Mouse (Mus musculus): ENCODE results near the gene St6galnac6. TPM values are rescaled to one million over a fixed set of nuclear protein-coding genes. Genes with fewer than 3 reads are reported as not detected.

Gene St6galnac6
- polyA plus RNA-seq, 1 experiment from 2014 or later: 28.5 TPM

DNA sequence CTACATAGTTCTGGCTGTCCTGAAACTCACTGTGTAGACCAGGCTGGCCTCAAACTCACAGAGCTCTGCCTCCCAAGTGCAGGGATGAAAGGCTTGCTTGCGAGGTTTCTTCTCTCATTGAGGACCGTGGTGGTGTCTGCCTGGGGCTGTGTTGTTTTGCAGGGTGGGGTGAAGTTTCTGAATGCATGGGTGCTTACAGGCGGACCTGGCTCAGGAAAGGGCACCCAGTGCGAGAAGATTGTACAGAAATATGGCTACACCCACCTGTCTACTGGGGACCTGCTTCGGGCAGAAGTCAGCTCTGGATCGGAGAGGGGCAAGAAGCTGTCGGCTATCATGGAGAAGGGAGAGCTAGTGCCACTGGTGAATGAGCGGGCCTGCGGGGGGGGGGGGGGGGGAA lies 30.5 kb downstream of the St6galnac6 start:
- Histone ChIP-seq H3K9me3 (replicated peaks) (no peaks in the 10 kb centered on the region), H3K27me3 (no peaks in the 10 kb centered on the region), H3K4me1 (replicated peaks) (peaks cover 61% of the 10 kb centered on the region), H3K4me3 (no peak overlapping the region), H3K27ac (no peak overlapping the region), H3K4me2 (no peak overlapping the region), H3K9ac (no peak overlapping the region), H3K36me3 (peaks cover 20% of the 10 kb centered on the region)
- 76% methylated on average over 9 of the region's 9 CpGs for WGBS
- no peak for ATAC-seq (replicated peaks; ENCODE audit: insufficient number of reproducible peaks, insufficient read depth, low FRiP score, low read depth)

DNA sequence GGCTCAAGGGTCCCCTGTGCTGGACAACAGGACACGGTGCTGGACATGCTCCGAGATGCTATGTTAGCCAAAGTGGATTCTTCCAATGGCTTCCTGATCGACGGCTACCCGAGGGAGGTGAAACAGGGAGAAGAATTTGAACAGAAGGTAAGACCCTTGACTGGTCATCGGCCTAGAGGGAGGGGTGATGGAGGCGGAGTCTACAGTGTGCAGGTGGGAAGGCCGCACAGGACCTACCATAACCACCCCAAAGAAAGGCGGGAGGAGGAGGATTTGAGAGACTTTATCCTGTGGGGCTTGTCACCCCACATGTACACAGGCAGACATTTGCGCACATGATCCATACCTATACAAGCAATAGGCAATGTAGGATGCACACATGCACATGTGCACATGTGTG lies 31.5 kb downstream of the St6galnac6 start:
- WGBS: 88% methylated on average over 10 of the region's 10 CpGs
- H3K4me1 ChIP-seq (replicated peaks): peaks cover 55% of the 10 kb centered on the region
- H3K9me3 ChIP-seq (replicated peaks): no peaks in the 10 kb centered on the region
- H3K4me3 ChIP-seq: no peak overlapping the region
- peaks cover 24% of the 10 kb centered on the region for H3K36me3 ChIP-seq
- H3K27me3 ChIP-seq: no peaks in the 10 kb centered on the region
- ATAC-seq (replicated peaks; ENCODE audit: insufficient number of reproducible peaks, insufficient read depth, low FRiP score, low read depth): no peak
- H3K9ac ChIP-seq: no peak overlapping the region
- no peak overlapping the region for H3K4me2 ChIP-seq
- H3K27ac ChIP-seq: no peak overlapping the region

DNA sequence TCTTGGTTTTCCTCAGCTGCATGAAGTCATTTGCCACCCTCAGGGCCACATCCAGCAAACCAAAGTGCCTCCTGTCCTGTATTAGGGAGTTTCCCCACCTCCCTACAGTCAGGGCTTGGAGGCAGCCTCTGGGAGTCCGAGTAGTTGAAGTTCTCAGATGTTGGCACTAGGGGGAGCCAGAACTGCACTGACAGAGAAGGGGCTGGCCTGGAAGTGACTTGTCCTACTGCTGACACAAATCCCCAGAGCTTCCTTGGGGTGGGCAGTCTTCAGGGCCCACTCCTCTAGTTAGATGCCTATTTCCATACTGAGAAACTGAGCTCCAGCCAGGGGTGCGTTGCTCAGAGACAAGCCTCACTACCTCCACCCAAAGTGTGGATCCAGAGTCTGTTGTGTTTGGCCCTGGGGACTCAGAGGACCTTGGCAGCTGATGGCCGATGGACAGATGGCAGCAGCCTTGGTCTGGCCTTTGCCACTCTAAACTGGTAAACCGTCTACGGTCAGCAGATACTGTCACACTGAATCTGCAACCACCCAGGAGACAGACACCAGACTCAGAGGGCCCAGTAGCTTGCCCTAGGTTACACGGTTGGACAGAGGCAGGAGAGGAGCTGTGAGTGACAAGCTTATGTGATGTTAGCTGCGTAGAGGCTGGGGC lies 32.4 kb downstream of the St6galnac6 start:
- Histone ChIP-seq H3K4me3 (no peak overlapping the region), H3K9ac (no peak overlapping the region), H3K9me3 (replicated peaks) (no peaks in the 10 kb centered on the region), H3K27me3 (no peaks in the 10 kb centered on the region), H3K4me2 (no peak overlapping the region), H3K36me3 (peaks cover 24% of the 10 kb centered on the region), H3K4me1 (replicated peaks) (peaks cover 51% of the 10 kb centered on the region), H3K27ac (0 out of 2 replicates have a peak overlapping the region, but pooled peaks have one; percentile 13)
- ATAC-seq (replicated peaks; ENCODE audit: insufficient number of reproducible peaks, insufficient read depth, low FRiP score, low read depth): no peak
- WGBS: 38% methylated on average over 7 of the region's 7 CpGs

DNA sequence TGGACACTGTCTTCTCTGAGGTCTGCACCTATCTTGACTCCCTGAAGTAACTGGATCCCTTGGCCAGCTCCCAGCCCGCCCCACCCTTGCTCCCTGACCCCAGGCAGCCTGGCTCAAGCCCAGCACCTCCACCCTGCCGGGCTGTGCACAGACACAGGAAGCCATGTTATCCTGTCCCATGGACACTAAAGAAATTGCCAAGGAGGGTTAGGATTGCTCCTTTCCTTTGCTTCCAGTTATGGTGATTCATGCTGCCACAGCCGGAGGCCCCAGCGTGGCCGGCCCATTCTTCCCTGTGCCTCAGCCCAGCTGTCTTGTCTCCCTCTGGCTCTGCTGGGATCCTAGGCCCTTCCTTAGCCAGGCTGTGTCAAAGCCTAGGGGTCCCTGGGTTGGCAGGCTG lies 34.2 kb downstream of the St6galnac6 start:
- 65% methylated on average over 5 of the region's 5 CpGs for WGBS
- no peaks in the 10 kb centered on the region for H3K9me3 ChIP-seq (replicated peaks)
- no peak overlapping the region for H3K4me3 ChIP-seq
- no peak overlapping the region for H3K4me2 ChIP-seq
- H3K36me3 ChIP-seq: peaks cover 24% of the 10 kb centered on the region
- no peak for ATAC-seq (replicated peaks; ENCODE audit: insufficient number of reproducible peaks, insufficient read depth, low FRiP score, low read depth)
- peaks cover 43% of the 10 kb centered on the region for H3K4me1 ChIP-seq (replicated peaks)
- no peak overlapping the region for H3K9ac ChIP-seq
- H3K27me3 ChIP-seq: no peaks in the 10 kb centered on the region
- peak overlapping the region; percentile 60 for H3K27ac ChIP-seq

DNA sequence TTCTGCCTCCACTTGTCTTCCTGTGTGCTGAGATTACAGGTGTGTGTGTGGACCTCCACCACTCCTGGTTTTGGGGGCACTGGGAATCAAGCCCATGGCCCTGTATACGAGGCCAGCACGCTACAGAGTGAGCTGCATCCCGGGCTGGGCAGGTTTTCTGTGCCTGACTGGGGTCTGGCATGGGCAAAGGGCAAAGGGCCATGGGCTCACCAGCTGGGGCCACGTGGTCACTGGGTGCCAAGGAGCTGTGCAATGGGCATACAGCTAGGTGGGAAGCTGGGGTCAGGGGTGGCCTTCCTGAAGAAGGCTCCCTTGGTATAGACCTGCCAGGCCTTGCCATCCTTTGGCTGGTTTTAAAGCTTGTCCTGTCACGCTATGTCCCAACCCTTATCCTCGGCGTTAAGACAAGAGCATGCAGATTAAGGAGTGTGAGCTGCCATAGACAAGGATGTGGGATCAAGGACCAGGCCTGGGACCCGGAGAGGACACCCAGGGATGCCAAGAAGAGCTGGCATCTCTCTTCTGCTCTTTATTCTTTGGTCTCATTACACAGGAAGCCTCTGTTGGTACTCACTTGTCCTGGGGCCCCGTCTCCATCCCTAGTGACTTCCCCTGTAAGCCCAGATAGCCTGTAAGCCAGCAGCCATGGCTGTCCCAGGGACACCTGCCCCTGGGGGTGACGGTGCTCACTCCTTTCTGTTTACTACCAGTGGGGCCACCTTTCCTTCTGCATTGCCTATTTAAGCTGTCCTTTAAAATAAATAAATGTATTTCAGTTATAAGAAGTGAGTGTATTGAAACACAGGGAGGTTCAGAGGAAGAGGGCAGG lies 35.0 kb downstream of the St6galnac6 start:
- no peaks in the 10 kb centered on the region for H3K27me3 ChIP-seq
- ATAC-seq (replicated peaks; ENCODE audit: insufficient number of reproducible peaks, insufficient read depth, low FRiP score, low read depth): no peak
- no peak overlapping the region for H3K9ac ChIP-seq
- 80% methylated on average over 10 of the region's 10 CpGs for WGBS
- H3K4me2 ChIP-seq: no peak overlapping the region
- H3K4me3 ChIP-seq: no peak overlapping the region
- peaks cover 24% of the 10 kb centered on the region for H3K36me3 ChIP-seq
- H3K27ac ChIP-seq: peak overlapping the region; percentile 60
- no peaks in the 10 kb centered on the region for H3K9me3 ChIP-seq (replicated peaks)
- H3K4me1 ChIP-seq (replicated peaks): peaks cover 35% of the 10 kb centered on the region

DNA sequence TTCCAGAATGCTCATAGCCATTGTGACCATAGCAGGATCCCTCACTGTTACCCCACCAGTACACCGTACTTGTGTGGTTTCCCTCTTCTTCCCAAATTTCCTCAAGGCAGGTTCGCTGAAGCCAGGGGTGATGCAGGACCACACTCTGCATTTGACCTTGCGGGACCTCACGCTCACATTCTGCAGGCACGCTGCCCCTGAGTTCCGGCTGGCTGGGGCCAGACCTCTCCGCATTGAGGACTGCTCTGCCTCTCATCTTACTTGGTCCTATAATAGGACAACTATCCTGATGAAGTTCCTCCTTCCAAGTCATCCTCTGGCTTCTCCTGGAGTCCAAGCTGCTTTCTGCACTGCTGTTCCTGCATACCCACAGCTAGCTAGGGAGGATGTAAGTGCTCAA lies 37.1 kb downstream of the St6galnac6 start:
- WGBS: 71% methylated on average over 7 of the region's 7 CpGs
- peaks cover 24% of the 10 kb centered on the region for H3K36me3 ChIP-seq
- H3K9ac ChIP-seq: no peak overlapping the region
- ATAC-seq (replicated peaks; ENCODE audit: insufficient number of reproducible peaks, insufficient read depth, low FRiP score, low read depth): no peak
- H3K4me1 ChIP-seq (replicated peaks): peaks cover 37% of the 10 kb centered on the region
- H3K9me3 ChIP-seq (replicated peaks): no peaks in the 10 kb centered on the region
- no peak overlapping the region for H3K4me3 ChIP-seq
- H3K27ac ChIP-seq: peak overlapping the region; percentile 74
- H3K27me3 ChIP-seq: no peaks in the 10 kb centered on the region
- H3K4me2 ChIP-seq: no peak overlapping the region

DNA sequence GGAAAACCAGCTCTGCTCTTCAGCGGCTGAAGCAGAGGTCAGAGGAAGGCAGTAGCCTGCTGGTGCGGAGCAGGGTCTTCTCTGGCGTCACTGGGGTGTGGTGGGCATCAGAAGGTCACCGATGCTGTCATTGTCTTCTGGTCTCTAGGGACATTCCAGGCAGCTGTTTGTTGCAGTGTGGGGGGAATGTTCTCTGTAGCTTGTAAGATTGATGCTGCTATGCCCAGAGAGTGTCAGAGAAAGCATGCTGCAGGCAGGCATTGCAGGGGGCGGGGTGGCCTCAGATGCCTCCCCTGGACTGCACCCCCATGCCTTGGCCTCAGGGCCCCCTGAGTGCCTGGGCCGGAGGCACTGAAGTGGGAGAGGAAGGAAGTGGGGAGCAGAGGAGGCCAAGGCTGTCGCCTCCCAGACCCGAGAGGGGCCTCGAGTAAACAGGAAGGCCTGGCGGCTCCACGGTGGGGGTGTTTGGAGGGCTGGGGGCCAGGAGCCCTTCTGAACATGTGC lies 38.3 kb downstream of the St6galnac6 start:
- peak; percentile 81 for ATAC-seq (replicated peaks; ENCODE audit: insufficient number of reproducible peaks, insufficient read depth, low FRiP score, low read depth)
- no peak overlapping the region; the same call in 1 of the 2 replicates for H3K4me2 ChIP-seq
- H3K9me3 ChIP-seq (replicated peaks): no peaks in the 10 kb centered on the region
- peak overlapping the region; percentile 39; the same call in 1 of the 2 replicates for H3K9ac ChIP-seq
- H3K27me3 ChIP-seq: no peaks in the 10 kb centered on the region
- no peak overlapping the region for H3K4me3 ChIP-seq
- peaks cover 42% of the 10 kb centered on the region for H3K4me1 ChIP-seq (replicated peaks)
- H3K27ac ChIP-seq: peak overlapping the region; percentile 74
- 15% methylated on average over 11 of the region's 11 CpGs for WGBS
- H3K36me3 ChIP-seq: peaks cover 24% of the 10 kb centered on the region

DNA sequence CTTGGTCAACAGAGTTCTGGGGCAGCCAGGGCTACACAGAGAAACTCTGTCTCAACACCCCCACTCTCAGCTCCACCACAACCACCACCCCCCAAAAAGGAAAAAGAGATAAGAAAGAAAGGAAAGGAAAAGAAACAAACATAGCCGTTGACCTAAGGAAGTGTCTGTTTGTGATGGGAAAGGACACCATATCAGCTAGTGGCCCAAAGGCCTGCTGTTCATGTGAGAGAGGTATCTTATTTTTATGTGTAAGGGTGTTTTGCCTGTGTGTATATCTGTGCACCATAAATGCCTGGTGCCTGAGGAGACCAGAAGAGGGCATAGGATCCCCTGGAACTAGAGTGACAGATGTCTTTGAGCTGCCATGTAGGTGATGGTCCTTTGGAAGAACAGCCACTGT lies 40.1 kb downstream of the St6galnac6 start:
- Histone ChIP-seq H3K4me1 (replicated peaks) (peaks cover 51% of the 10 kb centered on the region), H3K36me3 (peaks cover 8% of the 10 kb centered on the region; the same call in 1 of the 2 replicates), H3K4me2 (no peak overlapping the region), H3K27me3 (no peaks in the 10 kb centered on the region), H3K27ac (0 out of 2 replicates have a peak overlapping the region, but pooled peaks have one; percentile 9), H3K4me3 (no peak overlapping the region), H3K9ac (no peak overlapping the region), H3K9me3 (replicated peaks) (no peaks in the 10 kb centered on the region)
- WGBS: 30% methylated on average over 1 of the region's 1 CpGs
- no peak for ATAC-seq (replicated peaks; ENCODE audit: insufficient number of reproducible peaks, insufficient read depth, low FRiP score, low read depth)

DNA sequence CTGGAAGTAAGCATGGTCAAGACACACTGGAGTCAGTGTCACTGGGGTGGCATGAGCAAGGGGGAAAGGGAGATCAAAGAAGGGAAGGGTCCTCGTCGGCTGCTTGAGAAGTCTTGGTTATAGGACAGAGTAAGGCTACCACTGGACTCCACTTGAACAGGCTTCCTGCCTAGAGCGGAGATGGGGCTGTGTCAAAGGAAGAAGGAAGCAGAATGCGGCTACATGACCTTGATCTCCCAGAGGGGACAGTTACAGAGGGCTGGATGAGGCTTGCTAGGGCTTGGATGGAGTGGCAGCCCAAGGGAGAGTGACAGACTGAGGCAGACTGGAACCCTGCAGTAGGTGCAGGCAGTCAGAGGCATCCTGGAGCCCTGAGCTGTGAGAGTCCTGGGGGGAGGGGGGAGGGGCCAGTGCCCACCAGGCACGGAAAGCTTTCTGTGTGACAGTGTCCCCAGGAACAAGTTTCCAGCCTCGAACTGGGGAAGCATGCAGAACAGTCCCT lies 41.1 kb downstream of the St6galnac6 start:
- no peaks in the 10 kb centered on the region for H3K9me3 ChIP-seq (replicated peaks)
- H3K27ac ChIP-seq: peak overlapping the region; percentile 18; the same call in 1 of the 2 replicates
- no peaks in the 10 kb centered on the region for H3K27me3 ChIP-seq
- no peak overlapping the region for H3K4me2 ChIP-seq
- no peak overlapping the region for H3K9ac ChIP-seq
- H3K4me1 ChIP-seq (replicated peaks): peaks cover 59% of the 10 kb centered on the region
- no peak overlapping the region for H3K4me3 ChIP-seq
- H3K36me3 ChIP-seq: no peaks in the 10 kb centered on the region
- no peak for ATAC-seq (replicated peaks; ENCODE audit: insufficient number of reproducible peaks, insufficient read depth, low FRiP score, low read depth)
- WGBS: 45% methylated on average over 6 of the region's 6 CpGs

DNA sequence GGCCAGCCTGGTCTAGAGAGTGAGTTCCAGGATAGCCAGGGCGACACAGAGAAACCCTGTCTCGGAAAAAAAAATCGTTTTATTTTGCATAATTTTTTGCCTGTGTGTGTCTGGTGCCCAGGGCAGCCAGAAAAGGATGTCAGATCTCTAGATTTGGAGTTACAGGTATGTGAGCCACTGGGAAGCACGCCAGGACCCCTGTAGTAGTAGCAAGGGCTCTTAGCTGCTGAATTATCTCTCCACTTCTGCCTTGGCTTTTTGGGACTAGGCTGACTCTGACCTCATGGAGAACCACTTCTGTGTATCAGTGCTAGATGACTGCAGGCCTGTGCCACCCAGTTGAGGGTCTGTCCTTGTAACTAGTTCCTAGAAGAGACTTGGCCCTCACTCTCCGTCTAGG lies 42.3 kb downstream of the St6galnac6 start:
- no peak overlapping the region for H3K4me2 ChIP-seq
- ATAC-seq (replicated peaks; ENCODE audit: insufficient number of reproducible peaks, insufficient read depth, low FRiP score, low read depth): no peak
- peaks cover 66% of the 10 kb centered on the region for H3K4me1 ChIP-seq (replicated peaks)
- H3K4me3 ChIP-seq: no peak overlapping the region
- 69% methylated on average over 5 of the region's 5 CpGs for WGBS
- no peaks in the 10 kb centered on the region for H3K9me3 ChIP-seq (replicated peaks)
- H3K36me3 ChIP-seq: no peaks in the 10 kb centered on the region
- H3K27ac ChIP-seq: peak overlapping the region; percentile 72
- no peak overlapping the region for H3K9ac ChIP-seq
- no peaks in the 10 kb centered on the region for H3K27me3 ChIP-seq

DNA sequence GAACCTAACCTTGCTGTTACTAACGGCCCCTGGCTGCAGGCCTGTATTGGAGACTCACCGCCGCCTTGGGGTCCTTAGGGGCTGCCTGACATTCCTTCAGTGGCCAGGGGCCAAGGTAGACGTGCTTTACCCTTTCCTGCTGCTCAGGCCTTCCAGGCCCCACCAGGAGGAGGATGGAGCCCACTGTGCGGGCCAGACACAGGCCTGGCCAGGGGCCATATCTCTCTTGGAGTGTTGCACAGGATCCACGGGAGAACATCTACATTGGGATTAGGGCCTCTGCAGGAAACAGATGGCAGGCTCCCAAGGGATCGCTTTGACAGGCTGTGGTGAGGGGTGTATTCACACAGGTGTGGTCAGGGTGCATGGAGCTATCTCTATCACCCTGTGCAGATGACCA lies 43.3 kb downstream of the St6galnac6 start:
- H3K9ac ChIP-seq: peak overlapping the region; percentile 32; the same call in 1 of the 2 replicates
- 15% methylated on average over 7 of the region's 7 CpGs for WGBS
- ATAC-seq (replicated peaks; ENCODE audit: insufficient number of reproducible peaks, insufficient read depth, low FRiP score, low read depth): peak; percentile 60

More for the DNA sequence above, 43.3 kb downstream of the St6galnac6 start:
- H3K4me2 ChIP-seq: no peak overlapping the region
- peaks cover 61% of the 10 kb centered on the region for H3K4me1 ChIP-seq (replicated peaks)
- H3K27me3 ChIP-seq: no peaks in the 10 kb centered on the region
- H3K36me3 ChIP-seq: no peaks in the 10 kb centered on the region
- H3K9me3 ChIP-seq (replicated peaks): no peaks in the 10 kb centered on the region
- H3K4me3 ChIP-seq: no peak overlapping the region
- peak overlapping the region; percentile 72 for H3K27ac ChIP-seq

Data from heart, embryonic 15.5 days (tissue).